ENCODE assay signal across 19 mouse cellular contexts in the genomic region with DNA sequence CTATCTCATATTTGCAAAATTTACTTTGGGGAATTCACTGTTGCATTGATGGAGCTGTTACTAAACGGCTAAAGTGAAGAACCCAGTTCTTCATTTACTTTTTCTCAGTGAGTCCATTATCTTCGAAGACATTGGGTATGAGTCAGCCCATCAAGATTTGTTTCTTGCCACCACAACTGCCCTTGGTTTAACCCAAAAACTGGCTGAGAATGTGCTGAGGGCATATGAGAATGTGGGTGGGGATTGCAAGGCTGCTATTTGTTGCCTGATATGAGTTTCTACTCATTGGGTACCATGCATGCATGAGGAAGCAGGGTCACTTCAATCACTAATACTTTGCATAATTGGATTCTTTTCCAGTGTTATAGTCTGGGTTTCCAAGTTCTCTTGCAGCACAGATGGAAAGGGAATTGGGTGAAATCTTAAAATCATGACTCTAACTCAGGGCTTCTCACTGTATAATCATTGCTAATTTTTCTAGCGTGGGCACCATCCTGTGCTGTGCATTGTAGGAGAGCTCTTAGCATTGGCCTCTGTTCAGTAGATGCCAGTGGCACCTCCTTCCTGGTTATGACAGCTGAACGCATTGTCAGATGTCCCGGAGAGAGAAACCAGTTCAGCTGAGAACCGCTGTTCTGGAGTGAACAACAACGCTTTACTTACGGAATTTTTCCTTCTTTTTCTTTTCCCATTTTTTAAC. TPM values are rescaled to one million over a fixed set of nuclear protein-coding genes. Genes with fewer than 3 reads are reported as not detected.
DNase-seq lines count a peak whose midpoint lies in the region; ATAC-seq lines count a peak whose summit lies in the region.
"Had no signal": no experiment of that assay in that cellular context is flagged by ENCODE, and none has a peak within 500 bp of the region (broad histone marks: within the 10 kb centered on the region; RNA-seq: fewer than 3 reads in every experiment).

No protein-coding gene starts in this region.

- H3K4me1 ChIP-seq in heart, embryonic 11.5 days (ENCODE audit: control insufficient read depth, insufficient read depth, low read length) = no peaks in the 10 kb centered on the region; the same call in 1 of the 2 replicates
- H3K4me1 ChIP-seq in liver, embryonic 16.5 days (ENCODE audit: control insufficient read depth, low read depth, low read length) = no peaks in the 10 kb centered on the region; the same call in 1 of the 2 replicates
- H3K4me1 ChIP-seq: heart, embryonic 10.5 days had no signal

- H3K9me3 ChIP-seq in heart, embryonic 11.5 days (replicated peaks; ENCODE audit: control insufficient read depth, low read length) = no peaks in the 10 kb centered on the region
- H3K9me3 ChIP-seq in liver, embryonic 16.5 days (replicated peaks; ENCODE audit: control insufficient read depth, low read length) = no peaks in the 10 kb centered on the region
- H3K9me3 ChIP-seq: embryonic facial prominence, embryonic 10.5 days; forebrain, embryonic 13.5 days; heart, embryonic 10.5 days; heart, embryonic 15.5 days; hindbrain, embryonic 15.5 days had no signal

- H3K36me3 ChIP-seq in heart, embryonic 11.5 days (ENCODE audit: control insufficient read depth, insufficient read depth, low read length) = no peaks in the 10 kb centered on the region
- no peaks in the 10 kb centered on the region for H3K36me3 ChIP-seq in liver, embryonic 16.5 days (ENCODE audit: control insufficient read depth, insufficient read depth)
- H3K36me3 ChIP-seq: embryonic facial prominence, embryonic 10.5 days; heart, embryonic 10.5 days; heart, embryonic 15.5 days; hindbrain, embryonic 15.5 days had no signal

- 86% methylated on average over 8 of the region's 8 CpGs for WGBS in heart, embryonic 11.5 days (ENCODE audit: insufficient replicate concordance)
- WGBS in liver, embryonic 16.5 days (ENCODE audit: insufficient replicate concordance) = 67% methylated on average over 8 of the region's 8 CpGs

- DNase-seq in heart, adult 11 months = peak; percentile 45
- DNase-seq in liver = no peak
- DNase-seq in NIH3T3 (ENCODE audit: low read depth) = peak; percentile 20
- DNase-seq in cerebellum, postnatal 10 days = no peak
- DNase-seq: adrenal gland, postnatal 10 days; cerebellum, adult 18-20 months; cerebellum, adult 9-11 months; forebrain, postnatal 0 days; gastrocnemius, postnatal 36 days; heart, adult 18-20 months; heart, postnatal 14 days had no signal

- H3K27ac ChIP-seq in heart, embryonic 11.5 days (ENCODE audit: low read depth, low read length) = no peak overlapping the region
- H3K27ac ChIP-seq in liver, embryonic 16.5 days (ENCODE audit: low read length) = no peak overlapping the region
- H3K27ac ChIP-seq: embryonic facial prominence, embryonic 10.5 days; forebrain, embryonic 13.5 days; heart, embryonic 10.5 days; heart, embryonic 15.5 days; hindbrain, embryonic 15.5 days had no signal

- no peak overlapping the region for H3K4me2 ChIP-seq in heart, embryonic 11.5 days
- peak overlapping the region; percentile 4 for H3K4me2 ChIP-seq in liver, embryonic 16.5 days (ENCODE audit: low read depth, low read length)
- H3K4me2 ChIP-seq: forebrain, embryonic 13.5 days; heart, embryonic 15.5 days; hindbrain, embryonic 15.5 days had no signal

- ATAC-seq in heart, embryonic 11.5 days (replicated peaks; ENCODE audit: insufficient number of reproducible peaks, low FRiP score, low TSS enrichment) = no peak
- no peak for ATAC-seq in liver, embryonic 16.5 days (ENCODE audit: low read depth)
- no peak for ATAC-seq in cerebellum, adult (ENCODE audit: insufficient number of reproducible peaks, low FRiP score, low TSS enrichment)
- ATAC-seq: forebrain, embryonic 13.5 days; forebrain, postnatal 0 days had no signal

- no peak overlapping the region for H3K4me3 ChIP-seq in heart, embryonic 11.5 days (ENCODE audit: low read depth, low read length)
- H3K4me3 ChIP-seq in liver, embryonic 16.5 days (ENCODE audit: low read depth, low read length) = no peak overlapping the region
- H3K4me3 ChIP-seq: embryonic facial prominence, embryonic 10.5 days; forebrain, embryonic 13.5 days; heart, embryonic 10.5 days; heart, embryonic 15.5 days; hindbrain, embryonic 15.5 days had no signal

- no peaks in the 10 kb centered on the region for H3K27me3 ChIP-seq in heart, embryonic 11.5 days (ENCODE audit: control insufficient read depth, insufficient read depth, low read length)
- no peaks in the 10 kb centered on the region for H3K27me3 ChIP-seq in liver, embryonic 16.5 days (ENCODE audit: control insufficient read depth, insufficient read depth, low read depth, low read length)
- H3K27me3 ChIP-seq: heart, embryonic 15.5 days; hindbrain, embryonic 15.5 days had no signal

- no peak overlapping the region for H3K9ac ChIP-seq in heart, embryonic 11.5 days (ENCODE audit: low read depth, low read length)
- H3K9ac ChIP-seq in liver, embryonic 16.5 days (ENCODE audit: low read depth, low read length) = no peak overlapping the region
- H3K9ac ChIP-seq: forebrain, embryonic 13.5 days; forebrain, postnatal 0 days; heart, embryonic 15.5 days; hindbrain, embryonic 15.5 days had no signal

RNA-seq across cellular contexts. Expression of a gene that starts 1.7 kb away (rescaled TPM):
- polyA plus RNA-seq in heart, embryonic 11.5 days (2014; fragmentation: Nextera tagmentation; extraction: Ambion mirVana) = 16.6 and 17.0 TPM in 2 replicates
- 3.6 and 5.1 TPM in 2 replicates for polyA plus RNA-seq in liver, embryonic 16.5 days (2015; fragmentation: Nextera tagmentation; extraction: Ambion mirVana)

Comparison
In these comparisons a context has a peak if more than half of its experiments do, and no peak if none do; other contexts are left out.
1. DNase-seq: peak in heart, adult 11 months (single experiment) and NIH3T3 (single experiment); none in liver (single experiment) and cerebellum, postnatal 10 days (0 of 2).